Mouse (Mus musculus) intestine, embryonic 16.5 days (tissue): ENCODE data around the gene Atf2. TPM values are rescaled to one million over a fixed set of nuclear protein-coding genes. Genes with fewer than 3 reads are reported as not detected.
A peak's percentile ranks its signal among the peaks of the same experiment; 100 is the strongest.

ENCODE experiments used
- ATAC-seq: fragments of 200-750 bp; cut with Nextera tagmentation; 2 replicates; pipeline ENCODE4 v1.8.0; 2017; ENCODE audit warnings: moderate TSS enrichment, moderate library complexity
- H3K27ac ChIP-seq: fragments of 300-500 bp; sonication (generic); 2 replicates; pipeline ENCODE4 v1.5.1; 2014; ENCODE audit warnings: mild to moderate bottlenecking, low read length
- H3K27me3 ChIP-seq: fragments of 300-500 bp; sonication (generic); replicated peaks from 2 replicates; pipeline ENCODE4 v1.6.1; 2014; ENCODE audit warnings: low read length, control low read depth, mixed read lengths; ENCODE audit not compliant: control insufficient read depth, insufficient read depth
- H3K36me3 ChIP-seq: fragments of 300-500 bp; sonication (generic); 2 replicates; pipeline ENCODE4 v1.6.1; 2014; ENCODE audit warnings: low read length, control low read depth; ENCODE audit not compliant: control insufficient read depth, insufficient read depth
- H3K4me1 ChIP-seq: fragments of 300-500 bp; sonication (generic); 2 replicates; pipeline ENCODE4 v1.6.1; 2014; ENCODE audit warnings: low read length, control low read depth, mixed read lengths; ENCODE audit not compliant: control insufficient read depth, insufficient read depth
- H3K4me2 ChIP-seq: fragments of 300-500 bp; sonication (generic); 2 replicates; pipeline ENCODE4 v1.6.1; 2014; ENCODE audit warnings: low read depth, low read length, control low read depth
- H3K4me3 ChIP-seq: fragments of 300-500 bp; sonication (generic); 2 replicates; pipeline ENCODE4 v1.5.1; 2014; ENCODE audit warnings: mild to moderate bottlenecking, low read length
- H3K9ac ChIP-seq: fragments of 300-500 bp; sonication (generic); 2 replicates; pipeline ENCODE4 v1.6.1; 2014; ENCODE audit warnings: low read depth, low read length
- H3K9me3 ChIP-seq: fragments of 300-500 bp; sonication (generic); 2 replicates; pipeline ENCODE4 v1.6.1; 2016; ENCODE audit warnings: low read length, control low read depth; ENCODE audit not compliant: control insufficient read depth
- WGBS: fragments of 180-500 bp; shearing (Covaris S2); extraction: QIAGEN DNeasy Blood & Tissue Kit; methylation state at CpG from one replicate; pipeline ENCODE4 v1.1.7; 2014; 5-methylcytosine and 5-hydroxymethylcytosine counted together
- polyA plus RNA-seq: library from polyadenylated mRNA; unstranded; fragments of >200 nt; fragmentation: Nextera tagmentation; extraction: Ambion mirVana; gene quantifications from 2 replicates; pipeline ENCODE4 v1.2.1, GENCODE M21; 2015

Atf2 gene
- polyA plus RNA-seq, 1 experiment from 2014 or later: 48.8 TPM

- 76% methylated on average over 6 of the region's 6 CpGs for WGBS
These were observed 104.0 kb downstream of the Atf2 start for GRCm38 (mm10) chr2:73788395-73788794.

DNA sequence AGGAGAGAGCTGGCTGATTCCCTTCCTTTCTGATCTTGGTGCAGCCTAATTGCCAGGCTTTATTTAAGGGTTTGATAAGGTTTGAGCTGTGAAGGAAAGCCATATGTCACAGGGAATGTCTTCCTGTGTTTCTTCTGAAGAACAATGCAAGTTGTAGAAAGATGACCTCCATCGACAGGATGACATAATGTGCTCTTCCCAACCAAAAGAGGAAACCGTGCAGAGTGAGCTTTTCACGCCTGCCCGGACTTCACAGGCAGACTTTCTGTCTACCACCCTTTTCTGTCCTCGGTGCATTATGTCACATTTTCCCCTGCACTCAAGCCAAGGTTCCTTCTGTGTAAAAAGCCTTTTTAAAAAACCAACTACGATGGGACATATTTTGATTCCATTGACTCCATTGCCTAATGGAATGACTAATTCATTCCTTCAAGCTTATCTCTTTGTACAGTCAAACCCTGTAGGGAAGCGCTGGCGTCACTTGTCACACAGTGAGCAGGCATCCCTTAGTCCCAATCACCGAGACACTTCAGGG, 110.0 kb downstream of the Atf2 start:
- H3K36me3 ChIP-seq: no peaks in the 10 kb centered on the region
- no peaks in the 10 kb centered on the region for H3K9me3 ChIP-seq
- ATAC-seq: no peak
- H3K4me2 ChIP-seq: no peak overlapping the region
- H3K9ac ChIP-seq: no peak overlapping the region
- 59% methylated on average over 9 of the region's 9 CpGs for WGBS
- H3K27ac ChIP-seq: no peak overlapping the region
- no peak overlapping the region for H3K4me3 ChIP-seq
- H3K4me1 ChIP-seq: no peaks in the 10 kb centered on the region
- H3K27me3 ChIP-seq: no peaks in the 10 kb centered on the region

More at GRCm38 (mm10) chr2:73788395-73788794, 104.0 kb downstream of the Atf2 start:
- no peak for ATAC-seq
- Histone ChIP-seq H3K27me3 (no peaks in the 10 kb centered on the region), H3K27ac (no peak overlapping the region), H3K4me3 (no peak overlapping the region), H3K4me2 (no peak overlapping the region), H3K9me3 (no peaks in the 10 kb centered on the region), H3K4me1 (no peaks in the 10 kb centered on the region), H3K9ac (no peak overlapping the region), H3K36me3 (no peaks in the 10 kb centered on the region)

GRCm38 (mm10) chr2:73780321-73781010, 112.0 kb downstream of the Atf2 start:
- Histone ChIP-seq H3K9ac (no peak overlapping the region), H3K27ac (no peak overlapping the region), H3K4me1 (0 out of 2 replicates have a peak, but pooled peaks cover 4% of the 10 kb centered on the region), H3K4me3 (no peak overlapping the region), H3K9me3 (no peaks in the 10 kb centered on the region), H3K27me3 (0 out of 2 replicates have a peak, but pooled peaks cover 4% of the 10 kb centered on the region), H3K4me2 (no peak overlapping the region), H3K36me3 (no peaks in the 10 kb centered on the region)
- no peak for ATAC-seq
- 71% methylated on average over 14 of the region's 14 CpGs for WGBS

GRCm38 (mm10) chr2:73779796-73780195, 112.6 kb downstream of the Atf2 start:
- Histone ChIP-seq H3K4me1 (0 out of 2 replicates have a peak, but pooled peaks cover 4% of the 10 kb centered on the region), H3K9me3 (no peaks in the 10 kb centered on the region), H3K36me3 (no peaks in the 10 kb centered on the region), H3K9ac (no peak overlapping the region), H3K27ac (no peak overlapping the region), H3K27me3 (0 out of 2 replicates have a peak, but pooled peaks cover 6% of the 10 kb centered on the region), H3K4me2 (no peak overlapping the region), H3K4me3 (no peak overlapping the region)
- 49% methylated on average over 7 of the region's 7 CpGs for WGBS
- ATAC-seq: no peak

DNA sequence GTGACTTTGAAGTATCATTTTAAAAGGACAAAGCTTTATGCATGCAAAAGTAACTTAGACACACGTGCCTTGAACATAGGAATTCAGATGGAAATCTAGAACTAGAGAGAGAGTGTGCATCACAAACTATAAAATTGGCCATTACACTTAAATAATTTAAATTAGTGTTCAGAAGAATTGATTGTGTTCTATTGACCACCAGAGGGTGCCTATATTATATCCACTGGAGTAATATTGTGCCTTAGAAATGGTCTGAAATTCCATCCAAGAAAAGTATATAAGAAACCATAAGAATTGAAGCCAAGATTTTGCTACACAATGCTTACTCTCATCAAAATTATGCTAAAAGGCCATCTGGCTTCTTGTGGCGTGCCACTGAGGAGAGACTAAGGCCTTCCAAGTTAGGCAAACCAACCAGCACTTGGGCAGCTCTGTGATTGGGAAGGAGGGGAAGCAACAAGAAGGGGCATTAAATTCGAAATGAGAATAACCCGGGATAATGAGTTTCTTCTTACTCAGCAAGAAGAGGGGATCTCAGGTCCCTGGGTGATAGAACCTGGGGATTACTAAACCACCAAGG, 113.3 kb downstream of the Atf2 start:
- Histone ChIP-seq H3K9me3 (no peaks in the 10 kb centered on the region), H3K27me3 (0 out of 2 replicates have a peak, but pooled peaks cover 6% of the 10 kb centered on the region), H3K4me2 (no peak overlapping the region), H3K36me3 (no peaks in the 10 kb centered on the region), H3K27ac (no peak overlapping the region), H3K4me1 (0 out of 2 replicates have a peak, but pooled peaks cover 4% of the 10 kb centered on the region), H3K9ac (no peak overlapping the region), H3K4me3 (no peak overlapping the region)
- WGBS: 78% methylated on average over 4 of the region's 4 CpGs
- no peak for ATAC-seq

DNA sequence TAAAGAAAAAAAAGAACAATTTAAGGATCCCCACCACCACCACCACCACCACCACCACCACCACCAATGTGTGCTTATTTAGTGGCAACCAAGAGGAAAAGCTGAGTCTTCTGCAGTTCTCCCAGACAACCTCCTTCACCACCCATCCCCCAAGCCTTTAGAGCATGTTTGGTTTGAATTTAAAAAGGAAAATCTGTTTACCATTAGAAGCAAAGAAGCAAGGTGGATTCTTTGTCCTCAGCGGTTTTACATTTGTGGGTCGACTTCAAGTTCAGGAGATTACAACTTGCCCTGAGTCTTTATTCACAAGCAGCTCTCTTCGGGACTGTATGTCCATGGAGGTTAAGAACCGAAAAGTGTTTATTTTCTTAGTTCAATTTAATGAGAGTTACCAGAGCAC, 115.5 kb downstream of the Atf2 start:
- no peak overlapping the region for H3K4me3 ChIP-seq
- no peaks in the 10 kb centered on the region for H3K9me3 ChIP-seq
- no peak for ATAC-seq
- H3K9ac ChIP-seq: no peak overlapping the region
- no peaks in the 10 kb centered on the region for H3K36me3 ChIP-seq
- 0 out of 2 replicates have a peak, but pooled peaks cover 4% of the 10 kb centered on the region for H3K4me1 ChIP-seq
- H3K27ac ChIP-seq: no peak overlapping the region
- H3K4me2 ChIP-seq: no peak overlapping the region
- 37% methylated on average over 4 of the region's 4 CpGs for WGBS
- H3K27me3 ChIP-seq: 0 out of 2 replicates have a peak, but pooled peaks cover 6% of the 10 kb centered on the region

GRCm38 (mm10) chr2:73775683-73776310, 116.6 kb downstream of the Atf2 start:
- WGBS: 1% methylated on average over 22 of the region's 22 CpGs
- peak overlapping the region; percentile 95 for H3K4me3 ChIP-seq
- H3K27ac ChIP-seq: no peak overlapping the region
- H3K9ac ChIP-seq: peak overlapping the region; percentile 78
- H3K27me3 ChIP-seq: 0 out of 2 replicates have a peak, but pooled peaks cover 6% of the 10 kb centered on the region
- peak overlapping the region; percentile 91 for H3K4me2 ChIP-seq
- H3K4me1 ChIP-seq: 0 out of 2 replicates have a peak, but pooled peaks cover 4% of the 10 kb centered on the region
- ATAC-seq: no peak
- H3K9me3 ChIP-seq: no peaks in the 10 kb centered on the region
- H3K36me3 ChIP-seq: no peaks in the 10 kb centered on the region

DNA sequence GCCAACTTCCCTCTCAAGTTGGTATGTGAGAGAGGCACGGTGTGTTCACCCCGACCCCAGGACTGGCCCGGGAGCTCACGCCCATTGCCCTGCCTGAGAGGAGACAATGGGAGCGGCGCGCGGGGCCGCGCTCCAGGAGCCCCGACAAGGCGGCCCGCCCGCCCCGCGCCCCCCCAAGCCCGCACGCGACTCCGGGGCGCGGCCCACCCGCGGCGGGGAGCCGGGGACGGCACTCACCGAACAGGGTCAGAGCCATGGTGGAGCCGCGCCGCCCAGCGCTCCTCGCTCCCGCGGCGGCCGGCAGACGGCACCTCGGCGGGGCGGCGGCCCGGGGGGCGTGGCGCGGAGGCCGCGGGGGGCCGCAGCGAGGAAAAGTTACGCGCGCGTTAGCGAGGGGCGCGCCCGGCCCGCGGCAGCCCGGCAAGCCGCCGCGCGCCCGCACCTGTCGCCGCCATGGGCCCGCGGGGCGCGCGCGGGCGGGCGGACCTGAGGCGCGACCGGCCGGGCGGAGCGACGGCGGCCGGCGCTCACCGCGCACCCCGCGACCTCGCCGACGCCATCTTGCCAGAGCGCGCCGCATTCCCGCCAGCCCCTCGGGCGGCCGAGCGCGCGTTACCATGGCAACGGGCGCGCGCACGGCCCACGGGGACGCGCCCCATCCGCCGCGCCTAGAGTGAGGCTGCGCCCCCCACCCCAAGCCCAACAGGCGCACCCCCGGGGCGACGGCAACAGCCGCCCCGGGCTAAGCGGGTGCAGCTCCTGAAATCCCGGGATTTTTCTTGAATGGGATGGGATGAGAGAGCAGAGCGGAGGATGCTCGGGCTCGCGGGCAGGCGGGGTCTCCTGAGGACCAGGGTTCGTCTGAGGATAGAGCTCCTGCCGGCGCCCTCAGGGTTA, 117.4 kb downstream of the Atf2 start, which contains the start of gene Chn1:
Gene Chn1 (minus strand): TSS at position 561 of the 897 bp plus-strand sequence.
- H3K4me2 ChIP-seq: peak within 1 kb of the TSS; percentile 91
- H3K4me1 ChIP-seq: 0 out of 2 replicates have a peak, but pooled peaks cover 4% of the 10 kb centered on the region
- peak within 1 kb of the TSS; percentile 95 for H3K4me3 ChIP-seq
- H3K9ac ChIP-seq: peak within 1 kb of the TSS; percentile 78
- H3K27me3 ChIP-seq: 0 out of 2 replicates have a peak, but pooled peaks cover 6% of the 10 kb centered on the region
- WGBS: under 1% methylated on average over 91 of the region's 131 CpGs
- peak; percentile 92 for ATAC-seq
- no peaks in the 10 kb centered on the region for H3K36me3 ChIP-seq
- no peaks in the 10 kb centered on the region for H3K9me3 ChIP-seq
- H3K27ac ChIP-seq: no peak within 1 kb of the TSS
